Mouse (Mus musculus): ENCODE data around the gene Lipc.

Lipc gene

GRCm38 (mm10) chr9:70952126-70952525 lies at the start of gene Lipc:
TSS of gene Lipc (minus strand) at chr9:70952226.
- in situ Hi-C loops (cut with MboI; ENCODE audit: low sequenced_read_pairs), result no loop called here

- in situ Hi-C loops (cut with MboI; ENCODE audit: low sequenced_read_pairs), result no loop called here
Observed at GRCm38 (mm10) chr9:70999161-70999560, 47.1 kb upstream of the Lipc start.

GRCm38 (mm10) chr9:70998719-70999118 lies 46.7 kb upstream of the Lipc start:
- in situ Hi-C loops (cut with MboI; ENCODE audit: low sequenced_read_pairs), result no loop called here

- in situ Hi-C loops (cut with MboI; ENCODE audit: low sequenced_read_pairs), result no loop called here
Observed at GRCm38 (mm10) chr9:70993326-70993725, 41.3 kb upstream of the Lipc start.

- in situ Hi-C loops (cut with MboI; ENCODE audit: low sequenced_read_pairs), result no loop called here
Observed at GRCm38 (mm10) chr9:70991401-70991800, 39.4 kb upstream of the Lipc start.

GRCm38 (mm10) chr9:70987210-70987609 lies 35.2 kb upstream of the Lipc start:
- in situ Hi-C loops (cut with MboI; ENCODE audit: low sequenced_read_pairs), result no loop called here

- in situ Hi-C loops (cut with MboI; ENCODE audit: low sequenced_read_pairs), result no loop called here
Observed at GRCm38 (mm10) chr9:70982991-70983480, 31.0 kb upstream of the Lipc start.

GRCm38 (mm10) chr9:70981721-70982120 lies 29.7 kb upstream of the Lipc start:
- in situ Hi-C loops (cut with MboI; ENCODE audit: low sequenced_read_pairs), result no loop called here

GRCm38 (mm10) chr9:70979641-70980040 lies 27.6 kb upstream of the Lipc start:
- in situ Hi-C loops (cut with MboI; ENCODE audit: low sequenced_read_pairs), result no loop called here

- in situ Hi-C loops (cut with MboI; ENCODE audit: low sequenced_read_pairs), result no loop called here
Observed at GRCm38 (mm10) chr9:70979171-70979570, 27.1 kb upstream of the Lipc start.

GRCm38 (mm10) chr9:70977392-70977791 lies 25.4 kb upstream of the Lipc start:
- in situ Hi-C loops (cut with MboI; ENCODE audit: low sequenced_read_pairs), result no loop called here

GRCm38 (mm10) chr9:70975921-70976320 lies 23.9 kb upstream of the Lipc start:
- in situ Hi-C loops (cut with MboI; ENCODE audit: low sequenced_read_pairs), result no loop called here

GRCm38 (mm10) chr9:70973286-70973685 lies 21.3 kb upstream of the Lipc start:
- in situ Hi-C loops (cut with MboI; ENCODE audit: low sequenced_read_pairs), result no loop called here

- in situ Hi-C loops (cut with MboI; ENCODE audit: low sequenced_read_pairs), result no loop called here
Observed at GRCm38 (mm10) chr9:70969244-70969643, 17.2 kb upstream of the Lipc start.

- in situ Hi-C loops (cut with MboI; ENCODE audit: low sequenced_read_pairs), result no loop called here
Observed at GRCm38 (mm10) chr9:70965999-70966994, 14.3 kb upstream of the Lipc start.

- in situ Hi-C loops (cut with MboI; ENCODE audit: low sequenced_read_pairs), result no loop called here
Observed at GRCm38 (mm10) chr9:70965422-70965821, 13.4 kb upstream of the Lipc start.

- in situ Hi-C loops (cut with MboI; ENCODE audit: low sequenced_read_pairs), result no loop called here
Observed at GRCm38 (mm10) chr9:70965011-70965410, 13.0 kb upstream of the Lipc start.

- in situ Hi-C loops (cut with MboI; ENCODE audit: low sequenced_read_pairs), result no loop called here
Observed at GRCm38 (mm10) chr9:70963461-70963891, 11.4 kb upstream of the Lipc start.

GRCm38 (mm10) chr9:70962781-70963455 lies 10.9 kb upstream of the Lipc start:
- in situ Hi-C loops (cut with MboI; ENCODE audit: low sequenced_read_pairs), result no loop called here

GRCm38 (mm10) chr9:70960301-70960700 lies 8.3 kb upstream of the Lipc start:
- in situ Hi-C loops (cut with MboI; ENCODE audit: low sequenced_read_pairs), result no loop called here

- in situ Hi-C loops (cut with MboI; ENCODE audit: low sequenced_read_pairs), result no loop called here
Observed at GRCm38 (mm10) chr9:70959866-70960265, 7.8 kb upstream of the Lipc start.

GRCm38 (mm10) chr9:70959447-70959846 lies 7.4 kb upstream of the Lipc start:
- in situ Hi-C loops (cut with MboI; ENCODE audit: low sequenced_read_pairs), result no loop called here
